Mouse (Mus musculus) C2C12 (cell line): Measurements from ENCODE around the gene Fam196b. TPM values are rescaled to one million over a fixed set of nuclear protein-coding genes. Genes with fewer than 3 reads are reported as not detected.

Experiments
- H3K27me3 ChIP-seq: one replicate; pipeline ENCODE4 v1.6.1; 2011; ENCODE audit not compliant: control insufficient read depth, insufficient read depth, insufficient read length
- H3K36me3 ChIP-seq: one replicate; pipeline ENCODE4 v1.6.1; 2011; ENCODE audit not compliant: control insufficient read depth, insufficient read depth
- H3K4me3 ChIP-seq: one replicate; pipeline ENCODE4 v1.5.1; 2011; ENCODE audit warnings: mild to moderate bottlenecking, control low read depth; ENCODE audit not compliant: poor library complexity, insufficient read depth, severe bottlenecking
- H3K79me2 ChIP-seq: one replicate; pipeline ENCODE4 v1.6.1; 2011; ENCODE audit not compliant: control insufficient read depth, insufficient read depth
- H3K79me3 ChIP-seq: one replicate; pipeline ENCODE4 v1.6.1; 2011; ENCODE audit warnings: low read depth, control low read depth
- H3ac ChIP-seq: one replicate; pipeline ENCODE3; 2011; ENCODE audit warnings: low read depth; ENCODE audit not compliant: control insufficient read depth, insufficient read length
- CEBPB ChIP-seq: IDR thresholded peaks from one replicate; pipeline ENCODE4 v1.6.1; 2011; ENCODE audit warnings: low read depth, mild to moderate bottlenecking, control low read depth, moderate library complexity
- CTCF ChIP-seq: IDR thresholded peaks from one replicate; pipeline ENCODE4 v1.5.1; 2011; ENCODE audit not compliant: control insufficient read depth, insufficient read depth, insufficient read length
- FOSL1 ChIP-seq: IDR thresholded peaks from one replicate; pipeline ENCODE4 v1.8.0; 2011; ENCODE audit warnings: mild to moderate bottlenecking, low read length; ENCODE audit not compliant: poor library complexity, insufficient read depth, severe bottlenecking
- MAX ChIP-seq: IDR thresholded peaks from one replicate; pipeline ENCODE4 v1.6.1; 2011; ENCODE audit warnings: mild to moderate bottlenecking, control low read depth
- MYOD1 ChIP-seq: IDR thresholded peaks from one replicate; pipeline ENCODE4 v1.6.1; 2011; ENCODE audit warnings: low read depth; ENCODE audit not compliant: control insufficient read depth, insufficient read length
- MYOG ChIP-seq: IDR thresholded peaks from one replicate; pipeline ENCODE4 v1.6.1; 2011; ENCODE audit not compliant: control insufficient read depth, insufficient read length; ENCODE audit errors: extremely low read depth
- USF1 ChIP-seq: IDR thresholded peaks from one replicate; pipeline ENCODE4 v1.6.1; 2011; ENCODE audit warnings: low read depth, mild to moderate bottlenecking, control low read depth, moderate library complexity
- polyA plus RNA-seq: library from polyadenylated mRNA; unstranded; fragments of >200 nt; fragmentation: generic; extraction: Trizol; gene quantifications from one replicate; pipeline ENCODE4 v1.2.1, GENCODE M21; 2012; ENCODE audit warnings: missing spikeins

The Fam196b gene
- polyA plus RNA-seq, 1 experiment: not detected

DNA sequence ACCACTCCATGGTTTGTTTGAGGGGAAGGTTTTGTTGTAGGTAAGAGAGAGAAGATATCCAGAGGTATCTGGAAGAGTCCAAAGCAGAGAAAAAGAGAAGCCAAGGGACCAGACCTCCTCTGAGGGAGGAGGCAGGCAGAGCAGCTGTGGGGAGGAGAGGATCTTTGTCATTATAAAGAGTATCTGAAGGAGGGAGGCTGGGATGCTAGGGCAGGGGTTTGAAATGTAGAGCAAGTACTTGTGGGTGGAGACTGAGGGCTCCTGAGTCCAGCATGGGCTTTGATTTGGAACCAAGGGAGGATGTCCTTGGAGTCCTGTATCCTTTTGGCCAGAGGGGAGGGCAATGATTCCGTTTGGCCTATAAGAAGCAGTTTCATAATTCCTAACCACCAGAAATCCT lies 122.8 kb downstream of the Fam196b start:
- Histone ChIP-seq H3K79me2 (no peaks in the 10 kb centered on the region), H3K79me3 (no peaks in the 10 kb centered on the region), H3K36me3 (no peaks in the 10 kb centered on the region), H3K27me3 (no peaks in the 10 kb centered on the region), H3K4me3 (no peak overlapping the region), H3ac (no peak overlapping the region)
- no peak for TF ChIP-seq MYOD1
- TF ChIP-seq CEBPB: no peak

DNA sequence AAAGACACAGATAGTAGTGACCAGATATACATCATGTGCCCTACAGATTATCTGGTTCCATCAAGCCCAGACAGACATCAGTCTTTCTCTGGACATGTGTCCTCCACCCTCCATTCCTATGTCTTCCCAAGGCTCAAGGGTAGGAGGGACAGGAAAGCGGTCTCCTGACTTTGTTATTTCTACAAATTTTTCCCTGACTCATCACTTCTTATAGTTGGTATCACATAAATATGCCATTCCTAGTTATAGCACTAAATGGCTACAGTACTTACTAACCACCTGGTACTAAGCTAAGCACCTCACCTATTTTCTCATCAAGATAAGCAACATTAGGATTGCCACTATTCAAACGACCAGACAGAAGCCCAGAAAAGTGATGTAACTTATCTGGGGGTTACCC lies 123.8 kb downstream of the Fam196b start:
- Histone ChIP-seq H3K36me3 (no peaks in the 10 kb centered on the region), H3ac (no peak overlapping the region), H3K79me3 (no peaks in the 10 kb centered on the region), H3K4me3 (no peak overlapping the region), H3K27me3 (no peaks in the 10 kb centered on the region), H3K79me2 (no peaks in the 10 kb centered on the region)
- no peak for TF ChIP-seq MAX
- TF ChIP-seq CTCF: no peak
- TF ChIP-seq CEBPB: no peak
- no peak for TF ChIP-seq MYOG
- no peak for TF ChIP-seq FOSL1
- TF ChIP-seq MYOD1: no peak
- no peak for TF ChIP-seq USF1

DNA sequence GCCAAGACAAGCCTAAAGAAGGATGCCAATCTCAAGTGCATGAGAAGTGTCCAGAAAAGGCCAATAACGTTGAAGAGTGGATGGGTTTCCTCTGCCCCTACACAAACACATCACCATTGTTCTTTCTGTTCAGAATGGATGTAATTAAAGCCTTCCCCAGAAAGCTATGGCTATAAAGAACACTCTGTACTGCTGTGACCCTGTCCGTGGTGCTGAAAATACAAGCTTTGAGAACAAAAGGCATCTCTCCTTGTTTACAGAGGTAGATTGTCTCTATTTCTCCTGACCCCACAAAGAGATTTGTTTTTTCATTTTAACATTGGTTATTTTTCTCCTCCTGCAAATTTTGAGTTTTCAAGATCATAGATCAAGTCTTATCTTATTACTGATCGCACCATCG lies 133.3 kb downstream of the Fam196b start:
- H3K4me3 ChIP-seq: no peak overlapping the region
- H3ac ChIP-seq: no peak overlapping the region
- H3K36me3 ChIP-seq: no peaks in the 10 kb centered on the region
- no peak for TF ChIP-seq FOSL1
- TF ChIP-seq MYOG: no peak
- TF ChIP-seq MAX: no peak
- no peak for TF ChIP-seq CTCF
- no peak for TF ChIP-seq MYOD1
- H3K79me2 ChIP-seq: no peaks in the 10 kb centered on the region
- no peaks in the 10 kb centered on the region for H3K27me3 ChIP-seq
- H3K79me3 ChIP-seq: no peaks in the 10 kb centered on the region

DNA sequence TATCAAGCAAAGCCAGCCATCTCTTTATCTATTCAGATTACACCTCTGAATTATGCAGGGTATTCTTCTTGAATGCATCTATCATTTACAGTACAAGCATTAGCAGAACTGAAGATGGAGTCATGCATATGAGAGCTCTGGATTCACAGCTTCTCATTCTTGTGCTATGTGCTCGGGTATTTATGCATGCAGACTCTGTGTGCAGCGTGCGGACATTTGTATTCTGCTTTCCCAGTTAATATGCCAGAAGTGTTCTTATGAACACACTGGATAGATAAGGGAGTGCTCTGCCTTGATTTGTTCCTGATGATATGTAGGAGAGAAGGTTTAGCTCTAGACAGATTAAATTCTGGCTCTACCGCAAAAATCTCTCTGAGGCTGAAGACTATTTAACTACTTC lies 135.3 kb downstream of the Fam196b start:
- H3K79me3 ChIP-seq: no peaks in the 10 kb centered on the region
- no peaks in the 10 kb centered on the region for H3K36me3 ChIP-seq
- H3ac ChIP-seq: no peak overlapping the region
- no peak overlapping the region for H3K4me3 ChIP-seq
- H3K27me3 ChIP-seq: no peaks in the 10 kb centered on the region
- H3K79me2 ChIP-seq: no peaks in the 10 kb centered on the region
- TF ChIP-seq MAX (no peak), MYOG (no peak), USF1 (no peak), CEBPB (no peak), FOSL1 (no peak), MYOD1 (no peak), CTCF (no peak)

DNA sequence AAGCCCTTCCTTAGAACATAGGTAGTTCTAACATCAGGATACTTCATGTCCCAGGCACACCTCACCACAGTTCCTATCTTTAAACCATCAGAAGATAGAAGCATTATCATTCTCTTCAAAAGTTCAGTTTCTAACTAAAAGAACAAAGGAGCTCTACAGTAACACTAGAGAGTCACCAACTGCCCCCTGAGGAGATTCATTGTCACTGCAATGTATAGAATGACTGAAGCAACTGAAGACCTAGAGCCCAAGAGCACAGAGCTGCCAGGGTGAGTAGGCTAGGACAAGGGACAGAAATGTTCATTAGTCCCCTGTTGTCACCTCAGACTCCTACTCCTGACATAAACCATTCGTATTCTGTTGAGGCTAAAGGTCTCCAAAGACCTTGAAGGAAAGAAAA lies 152.4 kb downstream of the Fam196b start:
- H3K79me3 ChIP-seq: no peaks in the 10 kb centered on the region
- no peaks in the 10 kb centered on the region for H3K79me2 ChIP-seq
- H3K36me3 ChIP-seq: no peaks in the 10 kb centered on the region
- TF ChIP-seq MAX (no peak), MYOD1 (no peak)
- H3K27me3 ChIP-seq: no peaks in the 10 kb centered on the region
- H3ac ChIP-seq: no peak overlapping the region
- H3K4me3 ChIP-seq: no peak overlapping the region

DNA sequence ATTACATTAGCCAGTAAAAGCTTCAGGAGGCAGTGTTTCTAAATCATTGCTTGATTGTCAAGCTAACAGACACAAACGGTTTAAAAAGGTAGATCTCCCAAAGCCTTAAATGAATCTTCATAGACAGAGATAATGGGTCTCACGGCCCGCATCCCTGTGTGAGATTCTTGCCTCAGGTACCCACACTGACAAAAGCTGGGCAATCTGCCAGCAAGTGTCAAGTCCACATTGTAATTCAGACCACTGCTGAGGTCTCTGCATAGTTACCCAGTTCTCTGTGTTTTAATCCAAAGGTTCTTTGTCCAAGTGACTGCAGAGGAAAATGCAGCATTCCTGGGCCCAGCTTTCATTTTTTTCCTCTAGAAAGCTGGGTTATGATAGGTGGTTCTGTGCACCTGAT lies 153.9 kb downstream of the Fam196b start:
- Histone ChIP-seq H3K79me2 (no peaks in the 10 kb centered on the region), H3K79me3 (no peaks in the 10 kb centered on the region), H3ac (no peak overlapping the region), H3K27me3 (no peaks in the 10 kb centered on the region), H3K36me3 (no peaks in the 10 kb centered on the region), H3K4me3 (no peak overlapping the region)
- TF ChIP-seq CEBPB: no peak
- TF ChIP-seq MYOG: no peak
- TF ChIP-seq FOSL1: no peak
- TF ChIP-seq CTCF: no peak
- TF ChIP-seq MAX: no peak
- TF ChIP-seq USF1: no peak
- TF ChIP-seq MYOD1: no peak

DNA sequence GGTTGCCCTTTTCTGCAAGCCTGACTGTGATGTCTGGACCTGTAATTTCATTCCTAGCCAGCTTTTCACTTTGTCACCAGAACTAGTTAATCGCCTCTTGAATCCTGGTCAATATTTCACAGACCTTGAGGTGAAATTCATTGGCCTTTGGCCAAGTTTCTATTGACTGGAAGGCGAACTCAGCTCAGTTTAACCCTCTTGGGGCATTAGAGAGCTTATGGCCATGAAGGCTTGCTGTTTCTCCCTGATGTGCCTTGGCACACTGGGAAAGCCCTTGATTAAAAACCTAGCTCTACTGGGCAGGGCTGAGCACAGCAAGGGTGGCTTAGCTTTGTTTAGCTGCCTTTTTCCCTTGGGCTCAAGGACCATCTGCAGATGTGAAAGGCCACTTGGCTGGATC lies 155.2 kb downstream of the Fam196b start:
- Histone ChIP-seq H3K4me3 (no peak overlapping the region), H3K27me3 (no peaks in the 10 kb centered on the region), H3K36me3 (no peaks in the 10 kb centered on the region), H3K79me3 (no peaks in the 10 kb centered on the region), H3ac (no peak overlapping the region), H3K79me2 (no peaks in the 10 kb centered on the region)
- TF ChIP-seq CEBPB (no peak), MYOG (no peak), CTCF (no peak), FOSL1 (no peak), MAX (no peak), MYOD1 (no peak), USF1 (no peak)

Other genes starting within 250 kb of the Fam196b start
- gene 4930469K13Rik, start 216.3 kb upstream of the Fam196b start, polyA plus RNA-seq: not detected
- not detected for gene Foxi1, start 106.7 kb upstream of the Fam196b start, polyA plus RNA-seq